Mouse (Mus musculus) stomach, embryonic 16.5 days (tissue): ENCODE results near the gene Ube3c. TPM values are rescaled to one million over a fixed set of nuclear protein-coding genes. Genes with fewer than 3 reads are reported as not detected.

ENCODE experiments used
- ATAC-seq: fragments of 200-750 bp; cut with Nextera tagmentation; 2 replicates; pipeline ENCODE4 v1.8.0; 2017; ENCODE audit warnings: moderate number of reproducible peaks, moderate TSS enrichment; ENCODE audit not compliant: insufficient read depth, low FRiP score
- H3K27ac ChIP-seq: fragments of 300-500 bp; sonication (generic); 2 replicates; pipeline ENCODE4 v1.5.1; 2014; ENCODE audit warnings: low read length
- H3K27me3 ChIP-seq: fragments of 300-500 bp; sonication (generic); 2 replicates; pipeline ENCODE4 v1.6.1; 2014; ENCODE audit warnings: low read length, control low read depth, mixed read lengths; ENCODE audit not compliant: control insufficient read depth, insufficient read depth
- H3K36me3 ChIP-seq: fragments of 300-500 bp; sonication (generic); 2 replicates; pipeline ENCODE4 v1.6.1; 2014; ENCODE audit warnings: low read length; ENCODE audit not compliant: control insufficient read depth, insufficient read depth
- H3K4me1 ChIP-seq: fragments of 300-500 bp; sonication (generic); 2 replicates; pipeline ENCODE4 v1.6.1; 2014; ENCODE audit warnings: low read length, control low read depth, mixed read lengths; ENCODE audit not compliant: control insufficient read depth, insufficient read depth
- H3K4me2 ChIP-seq: fragments of 300-500 bp; sonication (generic); 2 replicates; pipeline ENCODE4 v1.6.1; 2014; ENCODE audit warnings: low read depth, low read length, mixed read lengths
- H3K4me3 ChIP-seq: fragments of 300-500 bp; sonication (generic); replicated peaks from 2 replicates; pipeline ENCODE4 v1.5.1; 2014; ENCODE audit warnings: mild to moderate bottlenecking, low read length
- H3K9ac ChIP-seq: fragments of 300-500 bp; sonication (generic); 2 replicates; pipeline ENCODE4 v1.6.1; 2014; ENCODE audit warnings: low read length
- H3K9me3 ChIP-seq: fragments of 300-500 bp; sonication (generic); replicated peaks from 2 replicates; pipeline ENCODE4 v1.6.1; 2016; ENCODE audit warnings: low read length, control low read depth; ENCODE audit not compliant: control insufficient read depth
- WGBS: fragments of 180-500 bp; shearing (Covaris S2); extraction: QIAGEN DNeasy Blood & Tissue Kit; methylation state at CpG from one replicate; pipeline ENCODE4 v1.1.7; 2014; 5-methylcytosine and 5-hydroxymethylcytosine counted together
- polyA plus RNA-seq: library from polyadenylated mRNA; unstranded; fragments of >200 nt; fragmentation: Nextera tagmentation; extraction: Ambion mirVana; gene quantifications from 2 replicates; pipeline ENCODE4 v1.2.1, GENCODE M21; 2015

Gene Ube3c
- polyA plus RNA-seq, 1 experiment from 2014 or later = 14.1 TPM

GRCm38 (mm10) chr5:29698493-29698892 is 129.5 kb downstream of the Ube3c start:
- WGBS = 67% methylated on average over 4 of the region's 4 CpGs
- peak overlapping the region; percentile 53 for H3K27ac ChIP-seq
- H3K4me2 ChIP-seq = no peak overlapping the region
- ATAC-seq = peak; percentile 78; the same call in 1 of the 2 replicates
- H3K4me1 ChIP-seq = no peaks in the 10 kb centered on the region
- no peak overlapping the region for H3K9ac ChIP-seq
- H3K4me3 ChIP-seq = no peak overlapping the region
- no peaks in the 10 kb centered on the region for H3K27me3 ChIP-seq
- H3K9me3 ChIP-seq = no peaks in the 10 kb centered on the region
- no peaks in the 10 kb centered on the region for H3K36me3 ChIP-seq

GRCm38 (mm10) chr5:29699520-29700202 is 130.6 kb downstream of the Ube3c start:
- no peaks in the 10 kb centered on the region for H3K4me1 ChIP-seq
- peak; percentile 51; the same call in 1 of the 2 replicates for ATAC-seq
- no peaks in the 10 kb centered on the region for H3K9me3 ChIP-seq
- peak overlapping the region; percentile 71 for H3K27ac ChIP-seq
- no peaks in the 10 kb centered on the region for H3K36me3 ChIP-seq
- H3K27me3 ChIP-seq = no peaks in the 10 kb centered on the region
- H3K4me2 ChIP-seq = no peak overlapping the region
- H3K4me3 ChIP-seq = no peak overlapping the region
- H3K9ac ChIP-seq = 0 out of 2 replicates have a peak overlapping the region, but pooled peaks have one; percentile 46
- WGBS = 73% methylated on average over 2 of the region's 2 CpGs

DNA sequence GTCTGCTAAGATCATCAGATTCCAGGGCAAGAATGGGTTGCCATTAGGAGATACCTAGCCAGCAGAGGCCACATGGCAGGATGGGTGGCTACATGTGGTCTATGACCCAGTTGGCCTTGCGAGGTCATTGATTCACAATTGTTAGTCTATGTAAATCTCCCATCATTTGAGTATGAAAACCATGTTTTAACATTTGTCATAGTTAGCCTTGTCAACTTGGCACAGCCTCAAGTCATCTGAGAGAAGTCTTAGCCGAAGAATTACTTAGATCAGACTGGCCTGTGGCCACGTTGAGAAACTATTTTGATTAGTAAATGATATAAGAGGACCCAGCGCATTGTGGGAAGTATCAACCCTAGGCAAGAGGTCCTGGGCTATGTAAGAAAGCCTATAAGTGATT is 138.2 kb downstream of the Ube3c start:
- Histone ChIP-seq H3K9me3 (no peaks in the 10 kb centered on the region), H3K36me3 (no peaks in the 10 kb centered on the region), H3K27me3 (no peaks in the 10 kb centered on the region), H3K27ac (peak overlapping the region; percentile 71; the same call in 1 of the 2 replicates), H3K4me2 (no peak overlapping the region), H3K4me1 (no peaks in the 10 kb centered on the region), H3K4me3 (no peak overlapping the region), H3K9ac (no peak overlapping the region)
- 70% methylated on average over 4 of the region's 4 CpGs for WGBS
- ATAC-seq = no peak

DNA sequence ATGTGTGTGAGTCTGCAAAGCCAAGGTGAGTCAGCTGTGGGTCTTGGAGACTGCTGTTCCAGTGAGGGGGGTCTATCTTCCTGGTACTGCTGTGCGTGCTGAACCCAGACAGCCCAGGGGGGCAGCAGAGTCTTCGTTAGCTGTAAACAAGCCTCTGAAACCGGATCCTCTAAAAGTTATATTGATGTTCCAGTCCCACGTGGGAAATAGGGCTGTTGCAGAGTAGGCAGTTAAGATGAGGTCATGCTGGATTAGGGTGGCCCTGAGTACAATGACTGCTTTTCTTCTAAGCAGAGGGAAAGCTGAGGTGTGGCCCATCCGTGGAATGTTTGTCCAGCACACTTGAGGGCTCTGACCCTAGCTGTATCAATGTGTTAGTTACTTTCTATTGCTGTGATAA is 139.2 kb downstream of the Ube3c start:
- ATAC-seq = peak; percentile 92

DNA sequence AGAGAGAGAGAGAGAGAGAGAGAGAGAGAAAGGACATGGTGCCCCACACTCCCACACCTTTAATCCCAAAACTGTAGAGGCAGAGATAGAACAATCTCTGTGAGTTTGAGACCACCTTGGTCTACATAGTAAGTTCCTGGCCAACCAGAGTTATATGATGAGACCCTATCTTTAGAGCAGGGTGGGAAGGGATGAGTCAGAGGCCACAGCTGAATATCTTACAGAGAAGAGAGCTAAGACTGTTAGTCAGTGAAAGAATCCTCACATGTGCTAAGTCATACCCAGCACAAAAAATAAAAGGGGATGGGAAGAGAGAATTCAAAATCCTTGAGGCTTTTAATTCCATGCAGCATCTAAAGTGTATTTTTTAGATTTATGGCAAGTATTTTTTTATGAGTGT is 142.6 kb downstream of the Ube3c start:
- Histone ChIP-seq H3K36me3 (no peaks in the 10 kb centered on the region), H3K9me3 (no peaks in the 10 kb centered on the region), H3K4me3 (no peak overlapping the region), H3K27me3 (no peaks in the 10 kb centered on the region), H3K4me1 (no peaks in the 10 kb centered on the region), H3K27ac (no peak overlapping the region), H3K4me2 (no peak overlapping the region), H3K9ac (no peak overlapping the region)
- no peak for ATAC-seq

More for the DNA sequence above, 139.2 kb downstream of the Ube3c start:
- Histone ChIP-seq H3K4me2 (no peak overlapping the region), H3K4me3 (no peak overlapping the region), H3K4me1 (no peaks in the 10 kb centered on the region), H3K9me3 (no peaks in the 10 kb centered on the region), H3K36me3 (no peaks in the 10 kb centered on the region), H3K27me3 (no peaks in the 10 kb centered on the region), H3K27ac (peak overlapping the region; percentile 71), H3K9ac (no peak overlapping the region)
- 6% methylated on average over 5 of the region's 5 CpGs for WGBS

GRCm38 (mm10) chr5:29712906-29713305 is 143.9 kb downstream of the Ube3c start:
- Histone ChIP-seq H3K27ac (no peak overlapping the region), H3K4me1 (no peaks in the 10 kb centered on the region), H3K4me3 (no peak overlapping the region), H3K27me3 (no peaks in the 10 kb centered on the region), H3K4me2 (no peak overlapping the region), H3K9ac (no peak overlapping the region), H3K36me3 (no peaks in the 10 kb centered on the region), H3K9me3 (no peaks in the 10 kb centered on the region)
- no peak for ATAC-seq
- 66% methylated on average over 1 of the region's 1 CpGs for WGBS

GRCm38 (mm10) chr5:29721159-29721558 is 152.1 kb downstream of the Ube3c start:
- no peak overlapping the region for H3K4me2 ChIP-seq
- no peaks in the 10 kb centered on the region for H3K27me3 ChIP-seq
- no peak for ATAC-seq
- H3K9me3 ChIP-seq = no peaks in the 10 kb centered on the region
- H3K4me3 ChIP-seq = no peak overlapping the region
- no peaks in the 10 kb centered on the region for H3K4me1 ChIP-seq
- H3K27ac ChIP-seq = no peak overlapping the region
- 23% methylated on average over 1 of the region's 1 CpGs for WGBS
- no peak overlapping the region for H3K9ac ChIP-seq
- no peaks in the 10 kb centered on the region for H3K36me3 ChIP-seq

- 83% methylated on average over 2 of the region's 2 CpGs for WGBS
- no peak for ATAC-seq
Measured at GRCm38 (mm10) chr5:29725369-29725768, 156.3 kb downstream of the Ube3c start.

More at GRCm38 (mm10) chr5:29725369-29725768, 156.3 kb downstream of the Ube3c start:
- Histone ChIP-seq H3K36me3 (no peaks in the 10 kb centered on the region), H3K9me3 (no peaks in the 10 kb centered on the region), H3K4me3 (no peak overlapping the region), H3K9ac (no peak overlapping the region), H3K4me2 (no peak overlapping the region), H3K27me3 (no peaks in the 10 kb centered on the region), H3K4me1 (no peaks in the 10 kb centered on the region), H3K27ac (no peak overlapping the region)
